In genomic region chr9:57798725-57799253, GRCm38 (mm10) we compare ENCODE assay signal across 9 mouse cellular contexts. TPM values are rescaled to one million over a fixed set of nuclear protein-coding genes. Genes with fewer than 3 reads are reported as not detected.
DNase-seq lines count a peak whose midpoint lies in the region; ATAC-seq and TF ChIP-seq lines count a peak whose summit lies in the region.
"Had no signal": no experiment of that assay in that cellular context is flagged by ENCODE, and none has a peak within 500 bp of the region (broad histone marks: within the 10 kb centered on the region; RNA-seq: fewer than 3 reads in every experiment).

No protein-coding gene starts in this region.

- peak; percentile 72 for ATAC-seq in kidney, embryonic 15.5 days (replicated peaks; ENCODE audit: low FRiP score)
- no peak for ATAC-seq in midbrain, postnatal 0 days (ENCODE audit: low FRiP score)
- ATAC-seq in CD4-positive, CD25-positive, alpha-beta regulatory T cell, adult 4 months: no peak

- no peak for TF ChIP-seq CTCF in lung, adult 2 months (IDR thresholded peaks at IDR 0.05; ENCODE audit: insufficient read depth, low read length)
- no peak for TF ChIP-seq CTCF in midbrain, postnatal 0 days (IDR thresholded peaks at IDR 0.05)

- TF ChIP-seq POLR2A in lung, adult 2 months (IDR thresholded peaks at IDR 0.05; ENCODE audit: borderline replicate concordance, extremely low read depth, low read depth, low read length): no peak

- H3K4me1 ChIP-seq in lung, adult 2 months (ENCODE audit: control insufficient read depth, insufficient read depth, low read length): peaks cover 16% of the 10 kb centered on the region
- peaks cover 33% of the 10 kb centered on the region for H3K4me1 ChIP-seq in kidney, embryonic 15.5 days
- H3K4me1 ChIP-seq in midbrain, postnatal 0 days (ENCODE audit: insufficient read depth, low read length): no peaks in the 10 kb centered on the region

- peak; percentile 35 to 52 for DNase-seq in lung, adult 18-20 months
- DNase-seq in lung, adult 2 months: no peak
- peak; percentile 62 for DNase-seq in forelimb bud, embryonic 11.5 days (ENCODE audit: low read depth, low spot score)
- no peak for DNase-seq in midbrain, postnatal 0 days (ENCODE audit: low spot score)
- DNase-seq in ovary, adult 18-20 months (ENCODE audit: low spot score): no peak
- DNase-seq in left cerebral cortex, adult 9 months (ENCODE audit: low spot score in 2 of 2): no peak

- H3K27me3 ChIP-seq in kidney, embryonic 15.5 days: no peaks in the 10 kb centered on the region
- no peaks in the 10 kb centered on the region for H3K27me3 ChIP-seq in midbrain, postnatal 0 days (ENCODE audit: insufficient read depth, low read length)
- H3K27me3 ChIP-seq: hindbrain, embryonic 15.5 days had no signal

- no peaks in the 10 kb centered on the region for H3K9me3 ChIP-seq in kidney, embryonic 15.5 days (replicated peaks)
- no peaks in the 10 kb centered on the region for H3K9me3 ChIP-seq in midbrain, postnatal 0 days (ENCODE audit: low read length)
- H3K9me3 ChIP-seq: hindbrain, embryonic 15.5 days had no signal

- no peak overlapping the region for H3K4me3 ChIP-seq in lung, adult 2 months (replicated peaks; ENCODE audit: extremely low read depth, low read depth, low read length)
- no peak overlapping the region for H3K4me3 ChIP-seq in kidney, embryonic 15.5 days (replicated peaks)
- no peak overlapping the region for H3K4me3 ChIP-seq in midbrain, postnatal 0 days (ENCODE audit: low read depth, low read length)
- H3K4me3 ChIP-seq: hindbrain, embryonic 15.5 days had no signal

- H3K27ac ChIP-seq in kidney, embryonic 15.5 days: peak overlapping the region; percentile 63
- no peak overlapping the region for H3K27ac ChIP-seq in midbrain, postnatal 0 days (ENCODE audit: low read depth, low read length)
- H3K27ac ChIP-seq: hindbrain, embryonic 15.5 days had no signal

- H3K4me2 ChIP-seq in kidney, embryonic 15.5 days: peak overlapping the region; percentile 24
- H3K4me2 ChIP-seq in midbrain, postnatal 0 days (ENCODE audit: low read depth, low read length, poor library complexity, severe bottlenecking): no peak overlapping the region
- H3K4me2 ChIP-seq: hindbrain, embryonic 15.5 days had no signal

- 14% methylated on average over 10 of the region's 10 CpGs for WGBS in lung, adult 2 months
- 5% methylated on average over 10 of the region's 10 CpGs for WGBS in kidney, embryonic 15.5 days
- 20% methylated on average over 10 of the region's 10 CpGs for WGBS in midbrain, postnatal 0 days

- H3K36me3 ChIP-seq in kidney, embryonic 15.5 days: peaks cover 28% of the 10 kb centered on the region
- peaks cover 17% of the 10 kb centered on the region for H3K36me3 ChIP-seq in midbrain, postnatal 0 days (ENCODE audit: insufficient read depth, low read length)

- no peak overlapping the region for H3K9ac ChIP-seq in kidney, embryonic 15.5 days
- peak overlapping the region; percentile 13; the same call in 1 of the 2 replicates for H3K9ac ChIP-seq in midbrain, postnatal 0 days (replicated peaks; ENCODE audit: low read length, poor library complexity, severe bottlenecking)
- H3K9ac ChIP-seq: hindbrain, embryonic 15.5 days had no signal

RNA-seq across cellular contexts. Expression of gene Clk3, which starts 33.1 kb away (rescaled TPM):
- 95.5 and 159 TPM in 2 replicates for polyA plus RNA-seq in lung, adult 2 months (2012; rRNA removed)
- polyA plus RNA-seq in kidney, embryonic 15.5 days (2015; fragmentation: Nextera tagmentation; extraction: Ambion mirVana): 71.0 and 71.8 TPM in 2 replicates
- 82.1 and 83.7 TPM in 2 replicates for total RNA-seq in midbrain, postnatal 0 days (2014; rRNA removed)
- 53.4 and 54.3 TPM in 2 replicates for polyA plus RNA-seq in midbrain, postnatal 0 days (2015; fragmentation: Nextera tagmentation; extraction: Ambion mirVana)
- polyA plus RNA-seq in CD4-positive, CD25-positive, alpha-beta regulatory T cell, adult 4 months (2017; shearing (Covaris generic)): 100 to 1,000 TPM in 1 of 2 experiments, 10 to 100 TPM in 1; 95.0 to 107 TPM

RNA-seq across cellular contexts. Expression of gene Arid3b, which starts 37.8 kb away (rescaled TPM):
- polyA plus RNA-seq in lung, adult 2 months (2012; rRNA removed): 16.4 and 16.6 TPM in 2 replicates
- polyA plus RNA-seq in kidney, embryonic 15.5 days (2015; fragmentation: Nextera tagmentation; extraction: Ambion mirVana): 6.2 and 9.1 TPM in 2 replicates
- 4.9 and 5.3 TPM in 2 replicates for total RNA-seq in midbrain, postnatal 0 days (2014; rRNA removed)
- polyA plus RNA-seq in midbrain, postnatal 0 days (2015; fragmentation: Nextera tagmentation; extraction: Ambion mirVana): 3.7 and 4.6 TPM in 2 replicates
- 10 to 100 TPM; 25.2 to 35.4 TPM for polyA plus RNA-seq in CD4-positive, CD25-positive, alpha-beta regulatory T cell, adult 4 months (2017; shearing (Covaris generic))

Comparison
In these comparisons a context has a peak if more than half of its experiments do, and no peak if none do; other contexts are left out.
1. DNase-seq: peak in lung, adult 18-20 months (2 of 2) and forelimb bud, embryonic 11.5 days (single experiment); none in lung, adult 2 months (single experiment), midbrain, postnatal 0 days (single experiment), ovary, adult 18-20 months (single experiment) and left cerebral cortex, adult 9 months (0 of 2).